Mouse (Mus musculus): ENCODE measurements around the gene Olfr799.

The Olfr799 gene

GRCm38 (mm10) chr10:129637184-129637583 lies at the start of gene Olfr799:
Gene Olfr799 (plus strand): TSS chr10:129637484.
- no peak for DNase-seq (ENCODE audit: low read depth, low spot score)

- no peak for DNase-seq (ENCODE audit: low read depth, low spot score)
These were observed 24.8 kb upstream of the Olfr799 start, which contains the start of gene Olfr796 for GRCm38 (mm10) chr10:129612470-129612869. Gene Olfr796 (minus strand): TSS chr10:129612570.

GRCm38 (mm10) chr10:129621724-129622123 lies 15.6 kb upstream of the Olfr799 start:
- DNase-seq (ENCODE audit: low read depth, low spot score) = no peak

- DNase-seq (ENCODE audit: low read depth, low spot score) = no peak
These were observed 14.0 kb upstream of the Olfr799 start for GRCm38 (mm10) chr10:129623251-129623650.

- DNase-seq (ENCODE audit: low read depth, low spot score) = no peak
These were observed 9.4 kb upstream of the Olfr799 start, which contains the start of gene Olfr798 for GRCm38 (mm10) chr10:129627834-129628233. Gene Olfr798 (minus strand): TSS chr10:129627934.

- no peak for DNase-seq (ENCODE audit: low read depth, low spot score)
These were observed 14.5 kb downstream of the Olfr799 start for GRCm38 (mm10) chr10:129651763-129652162.

- no peak for DNase-seq (ENCODE audit: low read depth, low spot score)
These were observed 20.1 kb downstream of the Olfr799 start, which contains the start of gene Olfr800 for GRCm38 (mm10) chr10:129657394-129657793. Gene Olfr800 (plus strand): TSS chr10:129657694.

- no peak for DNase-seq (ENCODE audit: low read depth, low spot score)
These were observed 36.5 kb downstream of the Olfr799 start, which contains the start of gene Olfr801 for GRCm38 (mm10) chr10:129673765-129674164. Gene Olfr801 (minus strand): TSS chr10:129673865.

- no peak for DNase-seq (ENCODE audit: low read depth, low spot score)
These were observed 50.8 kb downstream of the Olfr799 start, which contains the start of gene Olfr802 for GRCm38 (mm10) chr10:129688069-129688468. Gene Olfr802 (minus strand): TSS chr10:129688169.

- no peak for DNase-seq (ENCODE audit: low read depth, low spot score)
These were observed 56.9 kb downstream of the Olfr799 start, which contains the start of gene Olfr803 for GRCm38 (mm10) chr10:129694186-129694585. Gene Olfr803 (minus strand): TSS chr10:129694286.
